Mouse (Mus musculus): ENCODE data around the gene 4930512M02Rik.
"Not testable (repeated sequence)": the region's sequence is repeated elsewhere in the genome, so short reads cannot be mapped to it uniquely, and the experiment has no call there.

Gene 4930512M02Rik

DNA sequence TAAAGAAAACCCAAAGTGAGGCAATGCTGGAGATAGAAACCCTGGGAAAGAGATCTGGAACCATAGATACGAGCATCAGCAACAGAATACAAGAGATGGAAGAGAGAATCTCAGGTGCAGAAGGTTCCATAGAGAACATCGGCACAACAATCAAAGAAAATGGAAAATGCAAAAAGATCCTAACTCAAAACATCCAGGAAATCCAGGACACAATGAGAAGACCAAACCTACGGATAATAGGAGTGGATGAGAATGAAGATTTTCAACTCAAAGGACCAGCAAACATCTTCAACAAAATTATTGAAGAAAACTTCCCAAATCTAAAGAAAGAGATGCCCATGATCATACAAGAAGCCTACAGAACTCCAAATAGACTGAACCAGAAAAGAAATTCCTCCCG, at the start of gene 4930512M02Rik:
Gene 4930512M02Rik, minus strand, starts transcription at position 101 of the 400 bp plus-strand sequence.
- not testable (repeated sequence) for DNase-seq (ENCODE audit: low spot score in 2 of 2)

GRCm38 (mm10) chr11:11677165-11677564, 49.5 kb upstream of the 4930512M02Rik start:
- DNase-seq (ENCODE audit: low spot score in 2 of 2) = no peak

GRCm38 (mm10) chr11:11676068-11676741, 48.6 kb upstream of the 4930512M02Rik start:
- no peak for DNase-seq (ENCODE audit: low spot score in 2 of 2)

GRCm38 (mm10) chr11:11675063-11675462, 47.4 kb upstream of the 4930512M02Rik start:
- no peak for DNase-seq (ENCODE audit: low spot score in 2 of 2)

DNA sequence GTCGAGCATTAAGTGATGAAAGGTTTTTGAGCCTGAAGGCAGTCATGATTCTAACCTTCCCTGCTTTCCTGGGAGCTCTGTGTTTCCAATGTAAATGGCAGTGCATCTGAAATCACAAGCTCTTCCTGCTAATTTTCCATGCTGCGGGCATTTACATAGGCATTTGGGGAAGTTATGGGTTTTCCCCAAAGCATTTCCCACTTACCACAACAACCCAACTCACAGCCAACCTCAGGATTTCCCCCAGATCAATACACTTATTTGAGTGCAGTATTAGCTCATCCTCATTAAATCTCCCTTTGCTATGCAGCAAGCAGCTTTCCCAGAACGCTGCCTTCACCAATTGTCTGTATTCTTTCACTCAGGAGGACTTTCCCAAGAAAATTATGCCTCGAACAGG, 45.3 kb upstream of the 4930512M02Rik start:
- no peak for DNase-seq (ENCODE audit: low spot score in 2 of 2)

- no peak for DNase-seq (ENCODE audit: low spot score in 2 of 2)
Observed at GRCm38 (mm10) chr11:11667922-11668290, 40.3 kb upstream of the 4930512M02Rik start.

- peak; percentile 56 to 60 for DNase-seq (ENCODE audit: low spot score in 2 of 2)
Observed at GRCm38 (mm10) chr11:11667254-11667921, 39.8 kb upstream of the 4930512M02Rik start.

- no peak for DNase-seq (ENCODE audit: low spot score in 2 of 2)
Observed at GRCm38 (mm10) chr11:11660651-11661050, 33.0 kb upstream of the 4930512M02Rik start.

- DNase-seq (ENCODE audit: low spot score in 2 of 2) = peak; percentile 36 to 43
Observed at GRCm38 (mm10) chr11:11658834-11659233, 31.2 kb upstream of the 4930512M02Rik start.

DNA sequence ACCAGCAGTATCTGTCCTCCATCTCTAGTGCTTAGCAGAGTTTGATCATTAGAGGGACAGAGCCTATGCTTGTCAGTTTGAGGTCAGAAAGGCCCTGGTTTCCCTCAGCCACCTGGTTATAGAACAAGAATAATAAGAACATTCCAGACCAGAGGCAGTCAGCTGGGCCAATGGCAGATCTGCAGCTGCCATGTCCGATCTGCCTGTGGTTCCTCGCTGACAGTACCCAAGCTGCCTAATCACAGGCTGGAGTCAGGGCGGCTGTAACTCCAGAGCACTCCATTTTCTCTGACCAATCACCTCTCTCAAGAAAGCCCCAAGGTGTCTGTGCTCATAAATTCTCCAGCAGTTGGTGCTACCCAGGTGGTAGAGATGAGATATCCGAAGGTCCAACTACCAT, 30.0 kb upstream of the 4930512M02Rik start:
- no peak for DNase-seq (ENCODE audit: low spot score in 2 of 2)

DNA sequence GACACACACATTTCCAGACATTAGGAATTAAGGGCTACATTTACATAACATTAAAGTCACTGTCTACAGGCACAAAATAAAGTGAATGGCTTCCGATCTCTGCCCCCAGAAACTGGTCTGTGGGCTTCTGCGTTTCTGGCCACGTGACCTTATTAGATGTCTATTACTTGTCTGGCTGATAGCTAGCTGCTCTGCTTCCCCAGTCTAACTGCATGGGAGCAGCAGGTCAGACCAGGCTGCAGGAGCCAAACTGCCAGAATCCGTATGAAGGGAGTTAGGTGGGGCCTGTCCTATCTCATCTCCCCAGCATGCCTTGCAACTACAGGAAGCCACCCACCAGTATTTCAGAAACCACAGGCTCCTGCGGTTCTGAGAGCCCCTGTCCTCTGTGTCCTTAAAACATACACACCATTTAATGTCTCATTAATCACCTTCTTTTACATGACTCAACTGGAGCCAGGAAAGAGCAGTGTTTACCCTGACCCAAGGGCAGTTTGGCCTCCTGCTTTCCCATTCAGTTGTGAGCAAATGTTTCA, 29.4 kb upstream of the 4930512M02Rik start:
- DNase-seq (ENCODE audit: low spot score in 2 of 2) = peak; percentile 67 to 70

GRCm38 (mm10) chr11:11656388-11656787, 28.8 kb upstream of the 4930512M02Rik start:
- DNase-seq (ENCODE audit: low spot score in 2 of 2) = peak; percentile 44 to 59

- no peak for DNase-seq (ENCODE audit: low spot score in 2 of 2)
Observed at GRCm38 (mm10) chr11:11644303-11644702, 16.7 kb upstream of the 4930512M02Rik start.

GRCm38 (mm10) chr11:11624073-11624705, 3.4 kb downstream of the 4930512M02Rik start:
- DNase-seq (ENCODE audit: low spot score in 2 of 2) = no peak

GRCm38 (mm10) chr11:11609243-11609642, 18.4 kb downstream of the 4930512M02Rik start:
- DNase-seq (ENCODE audit: low spot score in 2 of 2) = no peak

- no peak for DNase-seq (ENCODE audit: low spot score in 2 of 2)
Observed at GRCm38 (mm10) chr11:11587327-11587726, 40.3 kb downstream of the 4930512M02Rik start.

- DNase-seq (ENCODE audit: low spot score in 2 of 2) = no peak
Observed at GRCm38 (mm10) chr11:11586423-11586822, 41.2 kb downstream of the 4930512M02Rik start.

DNA sequence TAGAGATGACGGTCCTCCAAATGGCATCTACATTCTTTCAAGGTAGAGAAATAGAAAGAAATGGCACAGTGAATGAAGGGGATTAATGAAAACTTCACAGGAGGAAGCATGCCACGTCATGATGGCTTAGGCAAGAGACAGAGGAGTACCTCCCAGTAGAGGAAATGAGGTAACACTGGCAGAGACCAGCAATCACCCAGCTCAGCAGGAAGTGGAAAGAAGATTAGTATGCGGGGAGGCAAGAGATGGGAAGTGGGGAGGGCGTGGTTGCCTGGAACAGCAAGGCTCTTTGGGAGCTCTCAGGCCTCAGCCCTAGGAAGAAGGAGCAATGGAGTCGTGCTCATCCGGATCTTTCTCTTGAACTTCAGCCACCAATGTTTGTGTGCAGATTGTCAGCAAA, 53.9 kb downstream of the 4930512M02Rik start:
- peak; percentile 51 to 61 for DNase-seq (ENCODE audit: low spot score in 2 of 2)

GRCm38 (mm10) chr11:11570747-11571146, 56.9 kb downstream of the 4930512M02Rik start:
- no peak for DNase-seq (ENCODE audit: low spot score in 2 of 2)

DNA sequence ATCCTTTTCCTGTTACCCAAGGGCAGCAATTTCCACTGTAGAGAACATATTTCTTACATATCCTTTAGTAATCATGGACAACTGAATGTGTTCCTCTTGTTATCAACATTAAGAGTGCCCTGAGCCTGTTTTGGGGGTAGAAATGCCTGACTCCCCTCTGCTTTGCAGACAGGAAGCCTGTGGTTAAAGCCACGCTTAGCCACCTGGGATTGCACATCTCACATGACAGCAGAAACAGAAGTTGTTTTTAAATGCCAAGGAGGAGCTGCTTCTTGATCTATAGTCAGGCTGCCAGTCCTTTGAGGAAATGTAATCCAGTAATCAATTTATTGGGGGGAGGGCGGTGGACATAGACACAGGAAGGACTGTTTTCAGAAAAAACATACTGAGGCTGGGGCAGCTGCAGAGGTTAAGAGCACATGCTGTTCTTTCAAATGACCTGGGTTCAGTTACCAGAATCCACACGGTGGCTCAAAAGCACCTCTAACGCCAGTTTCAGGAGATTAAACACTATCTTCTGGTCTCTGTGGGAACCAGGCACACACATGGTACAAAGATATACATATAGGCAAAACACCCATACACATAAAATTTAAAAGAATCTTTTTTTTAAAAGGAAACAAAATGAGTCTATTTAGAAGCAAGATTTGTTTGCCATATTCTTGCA, 58.0 kb downstream of the 4930512M02Rik start:
- DNase-seq (ENCODE audit: low spot score in 2 of 2) = peak; percentile 78 to 80

GRCm38 (mm10) chr11:11568033-11568432, 59.6 kb downstream of the 4930512M02Rik start:
- DNase-seq (ENCODE audit: low spot score in 2 of 2) = no peak

All from spleen, postnatal 36 days (tissue).